Mouse (Mus musculus): ENCODE measurements around the gene Krt24. TPM values are rescaled to one million over a fixed set of nuclear protein-coding genes. Genes with fewer than 3 reads are reported as not detected.

Gene Krt24
- polyA plus RNA-seq, 1 experiment: not detected

DNA sequence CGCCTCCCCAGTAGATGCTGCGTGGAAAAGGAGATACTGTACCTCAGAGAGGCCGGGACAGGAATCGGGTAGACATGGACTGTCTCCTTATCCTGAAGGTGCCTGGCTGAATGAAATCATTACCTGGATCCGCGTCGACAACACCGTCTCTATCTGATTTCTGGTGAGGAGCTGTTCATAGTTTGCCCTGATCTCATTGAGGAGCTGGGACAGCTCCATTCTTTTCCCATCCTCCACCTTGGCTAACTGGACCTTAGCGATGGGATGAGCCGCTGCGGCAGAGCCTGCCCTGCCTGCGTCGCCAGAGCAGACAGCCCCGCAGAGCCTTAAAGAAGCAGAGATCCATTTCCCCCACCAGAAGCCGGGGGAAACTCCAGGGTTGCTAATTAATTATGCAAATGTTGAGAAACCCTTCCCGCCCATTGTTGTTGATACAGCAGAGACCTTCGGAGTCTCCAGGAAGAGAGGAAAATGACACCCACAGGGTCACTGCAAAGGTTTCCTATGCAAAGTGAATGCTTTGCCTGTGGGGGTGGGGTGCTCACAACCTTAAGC is 41.2 kb downstream of the Krt24 start, which contains the start of gene Krt222:
Gene Krt222, minus strand, starts transcription at position 266 of the 555 bp plus-strand sequence.
- H3K4me3 ChIP-seq (replicated peaks): no peak within 1 kb of the TSS

GRCm38 (mm10) chr11:99243200-99243819 is 41.8 kb downstream of the Krt24 start:
- no peaks in the 10 kb centered on the region for H3K36me3 ChIP-seq (ENCODE audit: control insufficient read depth)
- no peaks in the 10 kb centered on the region for H3K9me3 ChIP-seq (ENCODE audit: control insufficient read depth, low read length)
- no peak for TF ChIP-seq TAL1 (IDR thresholded peaks at IDR 0.05; ENCODE audit: low read length)
- TF ChIP-seq GATA1 (IDR thresholded peaks at IDR 0.05; ENCODE audit: low read length): no peak
- peaks cover 4% of the 10 kb centered on the region; the same call in 1 of the 2 replicates for H3K4me1 ChIP-seq (ENCODE audit: control insufficient read depth)
- H3K27me3 ChIP-seq (ENCODE audit: control insufficient read depth): peaks cover 15% of the 10 kb centered on the region
- H3K4me3 ChIP-seq (replicated peaks): no peak overlapping the region

More for the DNA sequence above, 41.2 kb downstream of the Krt24 start, which contains the start of gene Krt222:
- H3K9me3 ChIP-seq (ENCODE audit: control insufficient read depth, low read length): no peaks in the 10 kb centered on the region
- peaks cover 12% of the 10 kb centered on the region for H3K27me3 ChIP-seq (ENCODE audit: control insufficient read depth)
- TF ChIP-seq TAL1 (IDR thresholded peaks at IDR 0.05; ENCODE audit: low read length) (no peak), GATA1 (IDR thresholded peaks at IDR 0.05; ENCODE audit: low read length) (no peak)
- H3K4me1 ChIP-seq (ENCODE audit: control insufficient read depth): no peaks in the 10 kb centered on the region
- H3K36me3 ChIP-seq (ENCODE audit: control insufficient read depth): no peaks in the 10 kb centered on the region

GRCm38 (mm10) chr11:99242056-99242455 is 43.0 kb downstream of the Krt24 start:
- Histone ChIP-seq H3K9me3 (ENCODE audit: control insufficient read depth, low read length) (no peaks in the 10 kb centered on the region), H3K36me3 (ENCODE audit: control insufficient read depth) (no peaks in the 10 kb centered on the region), H3K27me3 (ENCODE audit: control insufficient read depth) (peaks cover 19% of the 10 kb centered on the region), H3K4me3 (replicated peaks) (no peak overlapping the region), H3K4me1 (ENCODE audit: control insufficient read depth) (peaks cover 4% of the 10 kb centered on the region; the same call in 1 of the 2 replicates)
- TF ChIP-seq TAL1 (IDR thresholded peaks at IDR 0.05; ENCODE audit: low read length) (no peak), GATA1 (IDR thresholded peaks at IDR 0.05; ENCODE audit: low read length) (no peak)

DNA sequence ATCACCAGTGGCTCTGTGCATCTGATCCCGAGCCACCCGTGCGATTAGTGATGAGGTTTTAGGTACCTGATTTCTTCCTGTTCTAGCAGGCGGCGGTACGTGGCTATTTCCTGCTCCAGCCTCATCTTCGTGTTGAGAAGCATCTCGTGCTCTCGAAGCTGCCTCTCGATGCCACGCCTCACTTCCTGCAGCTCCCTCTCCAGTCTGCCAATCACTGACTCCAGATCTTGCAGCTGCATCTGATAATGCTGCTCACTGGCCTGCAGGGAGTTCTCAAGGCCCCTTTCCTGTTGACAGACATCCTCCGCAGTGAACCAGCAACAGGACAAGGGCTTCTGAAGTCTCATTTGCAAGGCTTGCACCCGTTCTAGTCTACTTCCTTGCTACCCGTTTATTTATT is 46.6 kb downstream of the Krt24 start:
- TF ChIP-seq GATA1 (IDR thresholded peaks at IDR 0.05; ENCODE audit: low read length) (no peak), TAL1 (IDR thresholded peaks at IDR 0.05; ENCODE audit: low read length) (no peak)
- Histone ChIP-seq H3K27me3 (ENCODE audit: control insufficient read depth) (peaks cover 20% of the 10 kb centered on the region), H3K4me1 (ENCODE audit: control insufficient read depth) (peaks cover 4% of the 10 kb centered on the region; the same call in 1 of the 2 replicates), H3K9me3 (ENCODE audit: control insufficient read depth, low read length) (no peaks in the 10 kb centered on the region), H3K4me3 (replicated peaks) (no peak overlapping the region), H3K36me3 (ENCODE audit: control insufficient read depth) (no peaks in the 10 kb centered on the region)

- Histone ChIP-seq H3K4me3 (replicated peaks) (peak overlapping the region; percentile 89), H3K4me1 (ENCODE audit: control insufficient read depth) (peaks cover 38% of the 10 kb centered on the region), H3K36me3 (ENCODE audit: control insufficient read depth) (peaks cover 21% of the 10 kb centered on the region), H3K9me3 (ENCODE audit: control insufficient read depth, low read length) (no peaks in the 10 kb centered on the region), H3K27me3 (ENCODE audit: control insufficient read depth) (peaks cover 6% of the 10 kb centered on the region)
- TF ChIP-seq GATA1 (IDR thresholded peaks at IDR 0.05; ENCODE audit: low read length) (no peak), TAL1 (IDR thresholded peaks at IDR 0.05; ENCODE audit: low read length) (no peak)
These were observed 53.8 kb downstream of the Krt24 start for GRCm38 (mm10) chr11:99231049-99231816.

- peak within 1 kb of the TSS; percentile 89 for H3K4me3 ChIP-seq (replicated peaks)
- peaks cover 46% of the 10 kb centered on the region for H3K4me1 ChIP-seq (ENCODE audit: control insufficient read depth)
- H3K27me3 ChIP-seq (ENCODE audit: control insufficient read depth): peaks cover 6% of the 10 kb centered on the region
- no peak for TF ChIP-seq GATA1 (IDR thresholded peaks at IDR 0.05; ENCODE audit: low read length)
- no peak for TF ChIP-seq TAL1 (IDR thresholded peaks at IDR 0.05; ENCODE audit: low read length)
- no peaks in the 10 kb centered on the region for H3K9me3 ChIP-seq (ENCODE audit: control insufficient read depth, low read length)
- H3K36me3 ChIP-seq (ENCODE audit: control insufficient read depth): peaks cover 29% of the 10 kb centered on the region
These were observed 54.6 kb downstream of the Krt24 start, which contains the start of gene Smarce1 for GRCm38 (mm10) chr11:99230261-99231048. Gene Smarce1, minus strand, starts transcription at chr11:99231017.

Other genes starting within 250 kb of the Krt24 start
- 2.0 and 2.9 TPM in 2 replicates for gene Igfbp4, start 244.0 kb downstream of the Krt24 start, polyA plus RNA-seq (2012)
- gene Tns4, start 196.0 kb downstream of the Krt24 start, polyA plus RNA-seq (2012): not detected in 2 replicates
- 0.06 TPM in 1 of 2 replicates, not detected in the other for gene Ccr7, start 130.2 kb downstream of the Krt24 start, polyA plus RNA-seq (2012)
- gene Smarce1, start 54.2 kb downstream of the Krt24 start, polyA plus RNA-seq (2012): 58.6 and 64.5 TPM in 2 replicates
- gene Krt222, start 41.2 kb downstream of the Krt24 start, polyA plus RNA-seq (2012): 0.02 TPM in 1 of 2 replicates, not detected in the other
- not detected in 2 replicates for gene Krt25, start 37.7 kb upstream of the Krt24 start, polyA plus RNA-seq (2012)
- not detected in 2 replicates for gene Krt26, start 52.7 kb upstream of the Krt24 start, polyA plus RNA-seq (2012)
- not detected in 2 replicates for gene Krt27, start 65.8 kb upstream of the Krt24 start, polyA plus RNA-seq (2012)
- not detected in 2 replicates for gene Krt28, start 89.6 kb upstream of the Krt24 start, polyA plus RNA-seq (2012)
- 0.22 and 0.51 TPM in 2 replicates for gene Krt10, start 104.1 kb upstream of the Krt24 start, polyA plus RNA-seq (2012)
- gene Krt12, start 137.0 kb upstream of the Krt24 start, polyA plus RNA-seq (2012): not detected in 2 replicates
- gene Krt20, start 152.9 kb upstream of the Krt24 start, polyA plus RNA-seq (2012): not detected in 2 replicates
- not detected in 2 replicates for gene Krt23, start 207.9 kb upstream of the Krt24 start, polyA plus RNA-seq (2012)
- gene Krt39, start 236.1 kb upstream of the Krt24 start, polyA plus RNA-seq (2012): not detected in 2 replicates

All from erythroblast, embryonic 14.5 days (primary cell).